Mouse (Mus musculus) stomach, postnatal 0 days (tissue): ENCODE data around the gene Slc24a1.

Experiments used
- CTCF ChIP-seq: IDR thresholded peaks from 2 replicates; pipeline ENCODE4 v1.5.1; 2016; ENCODE audit warnings: antibody characterized with exemption, low read depth, mild to moderate bottlenecking, moderate library complexity
- EP300 ChIP-seq: optimal IDR thresholded peaks from 2 replicates; pipeline ENCODE3; 2016; ENCODE audit warnings: antibody characterized with exemption

- no peak for TF ChIP-seq CTCF
- TF ChIP-seq EP300, result no peak
Observed at GRCm38 (mm10) chr9:64957276-64957675, 5.9 kb upstream of the Slc24a1 start.
